Mouse (Mus musculus): ENCODE results near the gene Ehd1.

GRCm38 (mm10) chr19:6303831-6304230, 27.3 kb downstream of the Ehd1 start:
- TF ChIP-seq ZMIZ1 (IDR thresholded peaks at IDR 0.05; ENCODE audit: low read depth, low read length) (no peak), MAX (IDR thresholded peaks at IDR 0.05; ENCODE audit: low read length) (no peak), POLR2AphosphoS5 (IDR thresholded peaks at IDR 0.05; ENCODE audit: borderline replicate concordance, low read depth, low read length) (no peak)
